Mouse (Mus musculus) left cerebral cortex, adult 8-10 months (tissue): ENCODE results near the gene Sap30bp. TPM values are rescaled to one million over a fixed set of nuclear protein-coding genes. Genes with fewer than 3 reads are reported as not detected.

Experiments
- DNase-seq, 2 experiments: peaks; one replicate each; pipeline ENCODE4 v3.0.0; 2022; ENCODE audit warnings: low spot score in 2 of 2
- total RNA-seq, 4 experiments: library from RNA; stranded (reverse); gene quantifications; 2 replicates each; pipeline ENCODE4 v1.2.4; 2022

Sap30bp gene
- total RNA-seq, 4 experiments from 2014 or later: 42.0 to 61.0 (median 55.7) TPM

- DNase-seq: no peak
Measured at GRCm38 (mm10) chr11:115904956-115905790, 27.9 kb upstream of the Sap30bp start.

GRCm38 (mm10) chr11:115906116-115906515, 27.0 kb upstream of the Sap30bp start:
- no peak for DNase-seq

GRCm38 (mm10) chr11:115906521-115906920, 26.6 kb upstream of the Sap30bp start:
- no peak for DNase-seq

- no peak for DNase-seq
Measured at GRCm38 (mm10) chr11:115911134-115911561, 21.9 kb upstream of the Sap30bp start.

- DNase-seq: no peak
Measured at GRCm38 (mm10) chr11:115911632-115912376, 21.3 kb upstream of the Sap30bp start, which contains the start of gene Smim6. TSS of gene Smim6 (plus strand) at chr11:115912017.

- DNase-seq: no peak
Measured at GRCm38 (mm10) chr11:115916579-115916978, 16.5 kb upstream of the Sap30bp start.

GRCm38 (mm10) chr11:115918637-115919036, 14.4 kb upstream of the Sap30bp start:
- DNase-seq: no peak

- no peak for DNase-seq
Measured at GRCm38 (mm10) chr11:115919073-115919472, 14.0 kb upstream of the Sap30bp start.

- DNase-seq: no peak
Measured at GRCm38 (mm10) chr11:115920110-115920818, 12.8 kb upstream of the Sap30bp start.

GRCm38 (mm10) chr11:115921986-115922385, 11.1 kb upstream of the Sap30bp start:
- no peak for DNase-seq

GRCm38 (mm10) chr11:115929031-115929430, 4.1 kb upstream of the Sap30bp start:
- DNase-seq: no peak

GRCm38 (mm10) chr11:115929818-115930217, 3.3 kb upstream of the Sap30bp start:
- no peak for DNase-seq

GRCm38 (mm10) chr11:115931235-115931634, 1.8 kb upstream of the Sap30bp start:
- no peak for DNase-seq

GRCm38 (mm10) chr11:115933747-115934110, 647 bp downstream of the Sap30bp start:
- DNase-seq: no peak

- DNase-seq: peak in 1 of 2 experiments; percentile 59
Measured at GRCm38 (mm10) chr11:115939690-115940329, 6.7 kb downstream of the Sap30bp start.

- no peak for DNase-seq
Measured at GRCm38 (mm10) chr11:115941980-115942379, 8.9 kb downstream of the Sap30bp start.

GRCm38 (mm10) chr11:115945247-115945646, 12.2 kb downstream of the Sap30bp start:
- no peak for DNase-seq

- no peak for DNase-seq
Measured at GRCm38 (mm10) chr11:115946221-115946828, 13.2 kb downstream of the Sap30bp start.

- DNase-seq: no peak
Measured at GRCm38 (mm10) chr11:115948316-115948715, 15.2 kb downstream of the Sap30bp start.

- no peak for DNase-seq
Measured at GRCm38 (mm10) chr11:115950719-115951118, 17.6 kb downstream of the Sap30bp start.

GRCm38 (mm10) chr11:115954712-115955111, 21.6 kb downstream of the Sap30bp start:
- DNase-seq: no peak
